Mouse (Mus musculus) cerebellum, adult (tissue): ENCODE data around the gene Rpl7l1.
A peak's percentile ranks its signal among the peaks of the same experiment; 100 is the strongest.
"Not testable (repeated sequence)": the region's sequence is repeated elsewhere in the genome, so short reads cannot be mapped to it uniquely, and the experiment has no call there.

Experiments used
- ATAC-seq: cut with Nextera tagmentation; 2 replicates; pipeline ENCODE4 v1.9.2; 2017; ENCODE audit warnings: mild to moderate bottlenecking, moderate library complexity, mixed read lengths; ENCODE audit not compliant: insufficient number of reproducible peaks, low FRiP score, low TSS enrichment

Gene Rpl7l1

GRCm38 (mm10) chr17:46781876-46782275 lies 596 bp downstream of the Rpl7l1 start:
- no peak for ATAC-seq

GRCm38 (mm10) chr17:46776087-46776486 lies 6.4 kb downstream of the Rpl7l1 start:
- no peak for ATAC-seq

GRCm38 (mm10) chr17:46775070-46775469 lies 7.4 kb downstream of the Rpl7l1 start:
- ATAC-seq = no peak

- no peak for ATAC-seq
Observed at GRCm38 (mm10) chr17:46774131-46774472, 8.4 kb downstream of the Rpl7l1 start.

DNA sequence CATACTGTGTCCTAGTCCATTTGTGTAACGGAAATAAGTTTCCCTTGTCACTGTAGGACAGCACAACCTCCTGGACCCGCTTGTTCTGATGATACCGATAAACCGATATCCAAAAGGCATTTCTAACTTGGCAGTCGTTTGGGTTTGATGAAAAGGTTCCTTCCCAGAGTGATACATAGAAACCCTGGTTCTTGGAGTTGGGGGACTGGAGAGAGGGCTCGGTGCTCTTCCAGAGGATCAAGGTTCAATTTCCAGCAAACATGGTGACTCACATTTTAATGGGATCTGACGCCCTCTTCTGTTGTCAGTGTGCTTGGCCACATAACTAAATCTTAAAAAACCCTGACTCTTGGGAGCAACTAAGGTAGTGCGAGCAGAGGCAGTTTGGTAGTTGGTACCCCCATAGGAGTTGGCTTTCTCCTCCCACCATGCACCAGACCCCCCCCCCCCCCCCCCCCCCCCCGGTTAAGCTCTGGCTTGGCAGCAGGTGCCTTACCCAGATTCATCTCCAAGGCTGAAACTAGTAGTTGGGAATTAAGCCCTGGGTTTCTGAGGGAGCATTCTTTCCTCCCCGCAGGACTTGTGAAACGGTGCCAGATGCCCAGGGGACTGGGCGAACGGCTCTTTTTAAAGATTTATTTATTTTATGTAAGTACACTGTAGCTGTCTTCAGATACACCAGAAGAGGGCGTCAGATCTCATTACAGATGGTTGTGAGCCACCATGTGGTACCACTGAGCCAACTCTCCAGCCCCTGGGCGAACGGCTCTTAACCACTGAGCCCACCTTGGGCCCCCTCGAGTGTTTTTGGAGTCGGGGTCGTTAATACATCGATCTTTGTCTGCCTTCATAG lies 9.0 kb downstream of the Rpl7l1 start:
- ATAC-seq = no peak

GRCm38 (mm10) chr17:46772404-46773277 lies 9.8 kb downstream of the Rpl7l1 start, which contains the start of gene 2310039H08Rik:
TSS of gene 2310039H08Rik (plus strand) at chr17:46772635.
- ATAC-seq = peak; percentile 89

DNA sequence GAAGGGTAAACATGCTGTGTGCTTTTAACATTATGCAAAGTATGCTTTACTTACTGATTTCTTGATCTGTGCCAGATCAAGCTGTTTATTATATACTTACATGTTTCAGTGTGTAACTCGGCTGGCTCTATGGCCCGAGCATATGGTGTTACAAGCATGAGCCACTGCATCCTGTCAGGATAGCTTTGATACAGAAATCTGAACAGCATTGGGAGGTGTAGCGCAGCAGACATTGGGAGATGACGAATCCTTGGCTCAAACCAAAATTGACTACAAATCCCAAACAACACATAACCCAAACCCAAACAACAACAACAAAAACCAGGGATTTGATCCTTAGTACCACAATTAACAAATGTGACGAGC lies 10.5 kb downstream of the Rpl7l1 start:
- no peak for ATAC-seq

- no peak for ATAC-seq
Observed at GRCm38 (mm10) chr17:46771616-46772015, 10.9 kb downstream of the Rpl7l1 start.

DNA sequence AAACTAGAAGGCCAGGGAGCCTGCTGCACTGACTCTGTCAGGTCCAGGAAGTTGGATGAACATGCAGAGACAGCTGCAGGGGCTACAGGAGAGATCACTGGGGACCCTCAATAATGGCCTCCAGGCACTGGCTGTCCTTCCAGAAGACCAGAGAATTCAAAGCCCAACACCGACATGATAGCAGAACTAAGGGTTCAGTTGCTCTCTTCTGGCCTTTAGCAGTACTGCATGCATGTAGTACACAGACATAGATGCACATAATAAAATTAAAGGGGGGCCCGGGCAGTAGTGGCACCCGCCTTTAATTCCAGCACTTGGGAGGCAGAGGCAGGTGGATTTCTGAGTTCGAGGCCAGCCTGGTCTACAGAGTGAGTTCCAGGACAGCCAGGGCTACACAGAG lies 11.4 kb downstream of the Rpl7l1 start:
- ATAC-seq = no peak

GRCm38 (mm10) chr17:46770546-46770945 lies 11.9 kb downstream of the Rpl7l1 start:
- ATAC-seq = no peak

- no peak for ATAC-seq
Observed at GRCm38 (mm10) chr17:46767868-46768267, 14.6 kb downstream of the Rpl7l1 start.

DNA sequence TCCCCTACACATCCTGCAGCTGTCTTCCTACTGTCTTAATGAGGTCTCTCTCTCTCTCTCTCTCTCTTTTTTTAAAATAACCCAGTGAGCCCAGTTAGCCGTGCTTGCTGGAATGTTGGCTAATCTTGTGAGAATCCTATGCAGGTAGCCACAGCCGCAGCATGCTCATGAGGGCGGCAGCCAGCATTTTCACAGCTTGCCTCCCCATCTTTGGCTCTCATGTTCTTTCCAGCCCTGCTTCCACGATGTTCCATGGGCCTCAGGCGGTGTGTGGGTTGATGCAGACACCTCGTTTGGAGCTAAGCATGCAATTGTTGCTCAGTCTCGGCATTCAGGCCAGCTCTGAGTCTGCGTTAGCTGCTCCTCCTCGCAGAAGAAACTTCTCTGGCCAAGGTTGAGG lies 17.6 kb downstream of the Rpl7l1 start:
- not testable (repeated sequence) for ATAC-seq

- no peak for ATAC-seq
Observed at GRCm38 (mm10) chr17:46763544-46763943, 18.9 kb downstream of the Rpl7l1 start, which contains the start of gene Ptcra. TSS of gene Ptcra (minus strand) at chr17:46763712.

DNA sequence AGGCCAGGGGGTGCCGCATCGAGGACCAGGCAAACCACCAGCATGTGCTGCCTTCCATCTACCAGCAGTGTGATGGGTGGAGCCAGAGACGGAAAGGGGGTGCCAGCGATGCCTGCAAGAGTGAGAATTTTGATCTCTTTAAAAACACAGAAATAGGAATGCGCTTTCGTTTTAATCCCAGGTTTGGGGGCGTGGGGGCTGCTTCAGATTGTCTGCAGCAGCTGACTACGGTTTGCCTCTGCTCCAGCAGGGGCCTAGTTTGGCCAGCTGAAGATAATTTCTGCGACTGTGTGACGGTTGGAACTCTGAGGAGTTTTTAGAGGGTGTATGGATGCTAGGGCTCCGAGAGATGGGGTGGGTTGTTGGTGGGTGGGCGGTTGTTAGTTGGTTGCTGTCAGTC lies 23.7 kb downstream of the Rpl7l1 start:
- no peak for ATAC-seq

DNA sequence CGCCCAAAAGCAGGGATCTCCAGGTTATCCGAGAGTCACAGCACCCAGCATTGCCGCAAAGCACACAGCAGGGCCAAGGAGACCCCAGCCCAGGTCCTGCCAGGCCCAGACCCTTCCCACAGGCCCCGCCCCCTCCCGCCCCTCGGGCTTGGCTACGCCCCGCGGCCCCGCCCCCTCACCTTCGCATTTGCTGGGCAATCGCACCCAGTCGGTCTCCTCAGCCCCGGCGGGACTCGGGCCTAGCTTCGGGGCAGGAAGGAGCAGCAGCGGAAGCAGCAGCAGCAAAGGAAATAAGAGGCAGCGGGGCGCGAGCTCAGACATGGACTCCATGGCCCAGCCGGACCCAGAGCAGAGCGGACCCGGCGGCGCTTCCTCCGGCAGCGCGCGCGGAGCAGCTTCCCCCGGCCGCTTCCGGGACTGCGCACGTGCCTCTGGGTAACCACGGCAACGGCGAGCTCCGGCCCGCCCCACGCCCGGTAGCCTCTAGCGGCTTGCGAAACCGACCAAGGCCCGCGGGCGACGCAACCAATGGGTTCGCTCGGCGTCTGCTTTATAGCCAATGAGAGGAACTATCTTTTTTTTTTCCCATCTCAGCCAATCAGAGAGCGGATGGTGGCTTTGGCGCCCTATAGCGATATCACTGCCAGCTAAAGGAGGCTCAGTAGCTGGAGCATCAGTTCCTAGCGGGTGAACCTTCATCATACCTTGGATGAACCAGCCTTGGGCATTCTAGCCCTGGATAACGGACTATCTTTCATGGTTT lies 30.5 kb downstream of the Rpl7l1 start, which contains the start of gene Cnpy3:
TSS of gene Cnpy3 (minus strand) at position 421 of the 763 bp plus-strand sequence.
- peak; percentile 98 for ATAC-seq

GRCm38 (mm10) chr17:46751056-46751793 lies 31.2 kb downstream of the Rpl7l1 start:
- ATAC-seq = peak; percentile 26; the same call in 1 of the 2 replicates

- ATAC-seq = no peak
Observed at GRCm38 (mm10) chr17:46750580-46750979, 31.9 kb downstream of the Rpl7l1 start.

GRCm38 (mm10) chr17:46749282-46749681 lies 33.2 kb downstream of the Rpl7l1 start:
- ATAC-seq = no peak

DNA sequence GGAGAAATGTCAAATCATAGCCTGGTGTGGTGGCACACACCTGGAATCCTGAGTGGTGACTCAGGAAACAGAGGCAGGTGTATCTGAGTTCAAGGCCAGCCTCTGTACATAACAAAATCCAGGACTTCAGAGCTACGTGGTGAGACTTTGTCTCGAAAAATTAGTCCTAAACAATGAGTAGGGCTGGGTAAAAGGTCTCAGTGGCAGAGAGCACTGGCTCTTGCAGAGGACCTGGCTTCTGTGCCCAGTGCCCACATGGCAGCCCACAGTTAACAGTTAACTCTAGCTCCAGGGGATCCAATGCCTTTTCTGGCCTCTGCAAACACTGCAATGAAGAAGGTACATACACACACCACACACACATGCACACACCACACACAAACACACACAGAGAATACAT lies 34.7 kb downstream of the Rpl7l1 start:
- no peak for ATAC-seq

DNA sequence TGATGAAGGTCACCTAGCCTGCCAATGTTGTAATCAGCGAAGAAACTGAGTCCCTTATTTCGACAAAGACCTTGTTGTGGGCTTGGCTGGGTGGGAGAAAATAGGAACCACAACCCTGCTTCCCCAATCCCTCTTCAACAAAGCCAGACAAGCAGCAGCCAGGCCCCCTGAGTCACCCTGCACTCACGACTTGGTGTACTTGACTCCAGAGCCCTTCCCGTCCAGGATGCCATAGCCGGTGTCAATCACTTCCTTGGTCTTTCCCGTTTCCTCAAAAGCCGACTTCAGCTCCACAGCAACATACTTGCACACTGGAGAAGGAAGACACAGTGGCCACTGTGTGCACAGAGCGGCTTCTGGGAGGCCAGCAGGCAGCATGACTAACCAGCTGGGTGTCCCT lies 35.2 kb downstream of the Rpl7l1 start:
- ATAC-seq = no peak
